Mouse (Mus musculus) frontal cortex, postnatal 25 days (tissue): Measurements from ENCODE around the gene Antxr1.

Experiments used
- DNase-seq, 2 experiments: peaks; one replicate each; pipeline ENCODE4 v3.0.0; 2022; ENCODE audit warnings: low spot score in 2 of 2

The Antxr1 gene

DNA sequence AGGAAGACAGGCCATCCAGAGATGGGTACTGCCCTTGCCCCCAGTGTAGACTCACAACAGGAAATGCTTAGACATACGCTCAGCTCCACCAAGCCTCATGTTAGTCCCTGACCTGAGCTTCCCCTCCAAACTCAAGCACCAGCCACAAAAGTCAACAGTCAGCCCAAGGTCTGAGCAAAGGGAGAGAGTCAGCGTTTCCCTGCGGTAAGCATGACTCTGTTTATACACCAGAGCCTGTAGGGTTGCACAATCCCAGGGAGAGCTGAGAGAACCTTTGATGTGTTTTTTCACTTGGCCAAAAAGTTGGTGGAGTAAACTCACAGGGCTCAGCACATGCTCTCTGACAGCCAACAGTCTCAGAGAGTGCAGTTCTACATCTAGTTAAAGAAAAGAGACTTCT is 145.9 kb downstream of the Antxr1 start:
- no peak for DNase-seq

DNA sequence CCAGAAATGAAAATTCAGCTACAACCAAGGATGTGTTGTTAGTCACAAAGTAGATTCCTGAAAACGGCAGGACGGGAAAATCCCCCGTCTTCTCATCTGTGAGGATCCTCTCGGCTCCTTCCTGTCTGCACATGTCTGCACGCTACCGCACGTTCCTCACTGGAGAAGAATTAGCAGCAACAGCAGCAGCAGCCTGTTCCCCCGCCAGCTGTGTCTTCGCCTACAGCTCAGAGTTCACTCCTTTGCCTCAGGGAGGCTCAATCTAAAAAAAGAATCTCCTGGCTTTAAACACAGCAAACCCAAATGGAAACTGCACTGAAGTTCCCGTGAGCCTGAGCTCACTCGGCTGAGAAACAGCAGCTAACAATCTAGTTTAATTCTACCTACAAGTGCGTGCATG is 148.6 kb downstream of the Antxr1 start:
- peak; percentile 55 to 56 for DNase-seq

DNA sequence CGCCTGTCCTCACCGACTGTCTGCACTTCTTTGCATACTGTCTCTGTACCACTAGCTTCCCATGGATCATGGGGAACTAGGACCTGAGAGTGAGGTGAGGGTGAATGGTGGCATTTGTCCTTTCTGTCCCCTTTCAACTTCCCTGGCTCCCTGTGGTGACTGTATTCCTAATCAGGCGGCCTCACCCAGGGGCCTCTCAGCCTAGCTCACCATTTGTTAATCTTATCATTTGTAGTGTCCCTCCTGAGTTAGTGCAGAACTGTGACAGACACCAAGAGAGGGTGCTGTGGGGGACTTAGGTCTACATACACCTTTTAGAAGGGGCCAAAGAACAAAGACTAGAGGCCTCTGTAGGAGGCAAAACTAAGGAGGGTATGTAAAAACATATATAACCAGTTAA is 151.2 kb downstream of the Antxr1 start:
- DNase-seq: no peak

DNA sequence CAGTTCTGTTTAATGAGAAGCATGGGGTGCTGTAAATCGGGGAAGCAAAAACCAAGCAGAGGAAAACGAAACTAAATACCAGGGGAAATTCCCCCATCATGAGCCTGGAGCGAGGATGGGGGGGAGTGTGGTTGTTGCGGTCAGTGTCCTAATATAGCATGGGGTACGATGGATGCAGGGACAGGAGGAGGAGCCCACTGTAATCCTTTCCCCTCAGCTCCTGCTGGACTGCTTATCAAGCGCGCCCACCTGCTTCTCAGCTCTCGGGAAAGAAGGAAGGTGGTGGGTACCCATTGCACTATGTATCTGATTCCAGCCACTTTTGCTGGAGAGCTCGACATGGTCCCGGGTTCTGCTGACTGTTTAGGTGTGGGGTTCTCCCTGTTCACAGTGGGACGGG is 151.6 kb downstream of the Antxr1 start:
- no peak for DNase-seq

DNA sequence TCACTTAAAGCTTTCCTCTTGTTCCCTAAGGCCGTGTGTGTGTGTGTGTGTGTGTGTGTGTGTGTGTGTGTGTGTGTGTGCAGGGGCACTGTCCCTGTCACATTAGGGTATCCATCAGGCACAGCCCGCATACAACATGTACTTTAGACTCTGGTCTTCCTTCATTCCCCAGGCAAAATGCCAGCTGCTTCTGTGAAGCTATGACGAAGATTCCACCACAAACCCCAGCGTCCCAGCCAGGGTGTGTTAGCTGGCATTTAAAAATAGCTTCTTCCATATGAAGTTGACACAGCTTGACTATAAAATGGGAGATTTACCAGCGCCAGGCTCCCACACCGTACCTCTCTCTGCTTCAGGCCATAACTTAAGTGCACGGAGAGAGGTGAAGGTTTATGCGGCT is 152.5 kb downstream of the Antxr1 start:
- peak; percentile 47 to 70 for DNase-seq

DNA sequence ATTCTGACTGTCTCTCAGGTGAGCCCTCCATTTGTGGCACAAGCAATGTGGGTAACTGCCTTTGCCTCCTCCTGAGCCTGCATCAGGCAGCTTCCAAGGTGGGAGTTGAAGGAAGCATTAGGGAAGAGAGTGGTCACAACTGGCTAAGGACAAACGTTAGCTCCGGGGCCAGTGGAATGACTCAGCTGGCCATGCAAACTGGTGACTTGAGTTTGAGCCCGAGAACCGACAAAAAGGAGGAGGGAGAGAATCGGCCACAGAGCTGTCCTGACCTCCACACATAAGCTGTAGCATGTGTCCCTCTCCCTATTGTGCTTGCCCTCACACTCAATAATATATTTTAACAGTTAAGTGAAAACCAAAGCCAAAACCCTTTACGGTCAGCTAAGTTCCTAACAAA is 152.9 kb downstream of the Antxr1 start:
- no peak for DNase-seq

DNA sequence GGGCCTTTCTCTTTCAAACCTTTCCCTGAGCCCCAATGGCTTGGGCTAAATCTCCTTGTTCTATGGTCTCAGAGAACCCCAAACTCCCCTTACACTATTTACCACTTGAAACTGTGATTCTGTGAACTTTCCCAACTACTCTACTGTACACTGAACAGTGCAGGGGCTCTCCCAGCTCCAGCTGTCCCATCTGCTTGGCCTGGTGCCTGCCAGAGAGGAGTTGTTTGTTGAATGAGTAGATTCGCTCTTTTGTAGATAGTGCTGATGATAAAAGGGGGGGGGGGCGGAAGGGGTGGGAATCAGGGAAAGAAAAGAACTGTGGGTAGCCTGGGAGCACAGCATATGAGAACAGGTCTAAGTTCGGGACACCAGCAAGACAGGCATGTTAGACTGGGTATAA is 164.2 kb downstream of the Antxr1 start:
- no peak for DNase-seq

DNA sequence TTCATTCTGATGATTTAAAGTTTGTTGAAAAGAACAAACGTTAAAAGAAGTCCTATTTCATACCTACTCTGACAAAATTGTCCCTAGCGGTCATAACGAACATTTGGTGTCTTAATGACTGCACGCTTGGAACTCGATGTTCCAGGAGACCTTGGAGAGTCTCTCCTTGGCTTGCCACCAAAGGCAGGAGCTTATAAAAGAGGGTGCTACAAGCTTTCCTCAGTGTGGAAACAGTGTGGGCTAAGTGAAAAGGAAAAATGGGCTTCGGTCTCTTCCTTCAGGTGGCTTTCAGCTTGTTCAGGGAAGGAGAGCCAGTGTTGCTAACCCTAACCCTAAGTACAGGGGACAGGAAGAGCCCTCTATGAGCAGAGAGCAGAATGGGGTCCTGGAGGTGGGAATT is 164.7 kb downstream of the Antxr1 start:
- no peak for DNase-seq

DNA sequence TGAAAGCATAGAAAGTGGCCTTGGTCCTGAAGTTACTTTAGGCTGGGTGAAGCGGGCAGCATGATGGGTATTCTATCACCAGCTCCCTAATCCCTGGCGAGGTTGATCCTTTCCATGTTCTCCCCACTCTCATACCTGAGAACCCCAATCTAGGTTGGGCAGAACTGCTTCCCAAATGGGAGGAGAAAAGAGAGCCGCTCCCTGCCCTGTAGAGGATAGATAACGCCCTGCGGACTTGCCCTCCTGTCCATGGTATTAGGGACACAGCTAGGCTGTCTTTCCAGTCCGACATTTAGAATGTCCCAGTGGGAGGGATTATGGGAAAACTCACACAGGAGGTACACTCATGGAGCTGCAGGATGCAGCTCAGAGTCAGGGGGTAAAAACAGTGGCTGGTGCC is 165.3 kb downstream of the Antxr1 start:
- DNase-seq: no peak

DNA sequence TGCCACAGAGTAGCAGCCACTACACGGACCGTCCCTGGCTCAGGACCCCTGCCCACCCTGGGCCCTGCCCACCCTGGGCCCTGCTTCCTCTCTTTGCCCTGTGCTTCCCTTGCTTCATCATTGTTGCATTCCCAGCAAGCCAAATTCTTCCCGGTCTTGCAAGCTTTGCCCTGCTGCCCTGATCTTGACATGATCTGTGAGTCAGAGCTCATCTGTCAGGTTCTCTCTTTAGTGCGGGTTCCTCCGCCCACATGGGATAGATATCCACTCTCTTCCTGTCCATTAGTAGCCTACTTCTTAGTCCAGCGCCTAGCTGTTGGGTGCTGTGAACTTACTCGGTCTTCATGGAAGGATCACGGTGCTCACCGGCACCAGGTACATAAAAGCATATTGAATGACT is 167.6 kb downstream of the Antxr1 start:
- no peak for DNase-seq

DNA sequence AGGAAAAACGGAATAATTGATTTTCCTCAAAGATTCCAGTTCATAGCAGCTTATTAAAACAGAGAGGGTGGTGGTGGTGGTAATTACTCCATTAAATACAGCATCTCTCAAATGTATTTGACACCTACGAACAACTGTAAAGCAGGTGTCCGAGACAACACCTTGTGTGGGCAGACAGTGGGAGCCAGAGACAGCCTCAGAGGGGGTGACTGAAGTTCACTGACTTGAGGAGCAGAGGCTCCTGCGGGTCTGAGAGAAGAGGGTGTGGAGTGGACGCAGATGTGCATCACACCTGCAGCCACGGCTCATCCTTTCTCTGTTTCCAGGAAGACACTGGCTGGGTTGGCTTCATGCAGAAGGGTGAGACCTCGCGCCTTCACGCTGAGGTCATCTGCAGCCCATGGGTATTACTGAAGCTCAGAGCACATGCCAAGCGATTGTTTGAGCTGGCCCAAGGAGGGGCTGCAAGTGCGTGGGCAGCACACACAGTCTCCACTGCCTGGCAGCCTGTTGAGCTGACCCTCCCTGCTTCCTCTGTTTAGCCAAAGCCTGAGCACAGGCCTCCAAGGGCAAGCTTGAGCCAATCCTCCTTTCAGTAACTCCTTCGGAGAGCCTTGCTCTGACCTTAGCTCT is 168.8 kb downstream of the Antxr1 start:
- no peak for DNase-seq

DNA sequence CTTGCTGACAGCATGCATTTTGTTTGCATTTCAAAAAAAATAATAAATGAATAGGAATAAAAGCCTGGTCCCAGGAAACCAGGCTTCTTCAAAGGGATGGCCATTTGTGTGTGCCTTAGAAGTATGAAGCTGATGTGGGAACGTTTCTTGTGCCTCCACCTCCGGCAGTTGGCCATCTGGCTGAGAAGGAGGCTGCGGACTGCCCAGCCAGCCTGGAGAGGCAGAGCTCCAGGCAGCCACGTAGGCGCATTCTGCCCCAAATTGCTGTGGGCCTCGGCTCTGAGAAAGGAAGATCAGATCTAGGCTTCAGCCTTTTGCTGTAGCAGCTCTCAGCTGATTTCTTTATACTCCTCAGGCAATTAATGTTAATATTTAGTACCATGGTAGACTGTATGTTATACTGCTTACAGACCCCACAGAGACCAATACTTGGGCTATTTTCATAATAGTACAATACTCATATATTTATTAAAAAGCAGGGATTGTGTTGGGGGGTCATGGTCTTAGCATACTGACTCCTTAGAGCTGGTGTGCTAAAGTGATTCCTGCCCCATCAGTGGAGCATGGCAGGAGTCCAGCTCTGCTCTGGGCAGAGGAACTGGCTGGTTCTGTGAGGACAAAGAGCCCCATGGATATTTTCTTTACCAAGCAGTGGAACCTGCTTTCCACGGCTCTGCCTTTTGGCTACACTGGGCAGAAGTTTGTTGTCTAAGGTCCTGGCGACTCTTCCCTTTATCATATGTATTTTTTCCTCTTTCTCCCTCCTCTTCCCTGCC is 169.9 kb downstream of the Antxr1 start:
- peak in 1 of 2 experiments; percentile 23 for DNase-seq

DNA sequence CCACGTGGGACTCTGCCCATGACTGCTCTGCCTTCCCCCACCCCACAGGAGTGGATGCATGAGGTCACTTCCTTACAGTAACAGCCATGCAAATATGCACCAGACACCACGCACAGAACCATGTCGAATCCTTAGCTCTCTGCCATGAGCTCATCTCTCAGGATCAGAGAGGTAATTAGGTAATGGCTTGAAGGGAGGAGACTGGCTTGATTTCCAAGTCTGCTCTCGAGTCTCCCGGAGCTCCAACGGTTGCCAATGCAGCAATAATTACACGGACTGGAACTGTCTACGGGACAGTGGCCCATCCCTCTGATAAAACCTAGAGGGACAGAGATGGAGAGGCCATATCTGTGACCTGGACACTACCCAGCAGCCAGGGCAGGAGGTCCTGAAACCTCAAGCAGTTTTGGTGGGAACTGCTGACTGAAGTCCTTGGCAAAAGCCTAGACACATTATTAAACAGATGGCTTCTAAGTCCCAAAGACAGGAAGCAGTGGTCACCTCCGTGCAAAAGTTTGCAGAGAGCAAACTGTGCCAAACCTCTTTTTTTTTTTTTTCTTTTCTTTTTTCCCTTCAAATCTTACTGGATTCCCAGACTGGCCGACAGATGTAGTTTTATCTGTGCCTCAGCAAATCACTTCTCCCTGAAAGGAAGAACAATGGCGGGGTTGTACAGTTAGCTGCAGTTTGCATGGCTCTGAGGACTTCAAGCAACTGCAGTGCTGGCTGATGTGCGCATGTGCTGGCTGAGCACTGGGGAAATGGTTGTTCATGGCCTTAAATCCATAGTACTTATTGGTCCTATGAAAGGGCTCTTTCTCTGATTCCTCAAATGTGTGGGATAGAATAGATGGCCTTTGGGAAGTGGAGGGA is 174.0 kb downstream of the Antxr1 start:
- no peak for DNase-seq

DNA sequence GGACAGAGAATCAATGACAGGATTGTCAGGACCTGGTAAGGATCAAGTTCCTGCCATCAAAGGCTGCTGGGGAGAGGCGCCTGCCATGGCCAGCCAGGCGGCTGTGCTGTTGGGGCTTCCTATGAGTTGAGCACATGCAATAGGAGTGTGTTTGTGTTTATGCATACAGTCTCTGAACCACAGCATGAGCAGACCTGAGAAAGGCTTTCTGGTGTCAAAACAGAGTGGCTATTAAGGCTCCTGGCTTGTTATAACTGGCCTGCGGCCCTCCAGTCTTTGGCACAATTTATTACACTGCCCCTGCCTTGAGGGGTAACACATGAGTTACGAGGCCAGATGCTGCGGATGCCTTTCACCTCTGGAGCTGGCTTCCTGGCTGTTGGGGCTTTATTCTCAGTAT is 175.4 kb downstream of the Antxr1 start:
- DNase-seq: no peak

DNA sequence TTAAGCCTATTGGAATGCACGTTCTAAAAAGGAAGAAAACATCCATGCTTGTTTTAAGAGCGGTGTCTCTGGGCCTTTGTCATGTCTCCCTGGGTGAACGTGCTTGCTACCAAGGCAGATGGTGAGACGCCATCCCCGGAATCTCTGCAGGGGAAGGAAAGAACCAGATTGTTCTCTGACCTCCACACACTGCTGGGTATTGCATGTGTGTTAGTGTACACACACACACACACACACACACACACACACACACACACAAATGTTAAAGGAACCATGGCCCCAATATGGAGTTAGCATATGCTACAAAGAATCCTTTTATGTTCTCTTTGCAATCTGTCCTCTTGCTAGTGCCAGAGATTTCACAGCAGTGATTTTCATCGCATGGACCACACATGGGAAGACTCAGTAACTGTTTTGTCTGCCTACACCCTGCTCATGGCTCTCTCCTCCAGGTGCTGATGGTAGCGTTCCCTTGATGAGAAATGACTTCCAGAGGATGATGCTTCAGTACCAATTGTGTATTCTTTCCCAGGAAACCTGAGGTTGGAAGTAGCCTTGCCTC is 177.5 kb downstream of the Antxr1 start:
- DNase-seq: no peak

DNA sequence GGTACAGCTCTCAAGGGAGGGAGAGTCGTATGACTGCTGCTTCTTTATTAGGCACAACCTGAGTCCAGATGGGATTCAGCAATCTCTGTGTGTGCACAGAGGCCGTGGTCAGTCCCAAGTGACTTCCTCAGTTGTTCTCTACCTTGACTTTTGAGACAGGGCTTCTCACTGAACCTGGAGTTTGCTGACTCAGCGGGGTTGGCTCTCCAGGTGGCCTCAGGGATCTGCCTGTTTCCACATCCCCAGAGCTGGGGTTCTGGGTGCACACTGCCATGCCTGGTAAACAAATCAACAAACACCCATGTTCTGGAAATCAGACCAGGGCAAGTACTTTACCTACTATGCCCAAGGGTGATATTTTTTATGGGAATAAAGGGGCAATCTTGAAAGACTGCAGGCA is 181.8 kb downstream of the Antxr1 start:
- DNase-seq: no peak

DNA sequence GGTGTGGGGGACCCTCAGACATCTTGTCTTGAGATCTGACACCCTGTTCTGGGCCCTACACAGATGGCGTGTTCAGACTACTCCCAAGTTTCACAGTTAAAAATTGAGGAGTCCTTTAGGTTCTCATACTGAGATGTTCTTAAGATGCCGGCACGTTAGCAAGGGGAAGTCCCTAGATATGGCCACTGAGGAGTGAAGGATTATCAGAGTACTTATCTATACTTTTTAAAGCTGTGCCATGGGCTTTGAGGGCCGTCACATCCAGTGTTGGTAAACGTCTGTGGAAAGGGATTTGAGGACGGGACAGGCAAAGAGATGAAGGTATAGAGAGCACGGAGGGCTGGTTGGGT is 182.4 kb downstream of the Antxr1 start:
- no peak for DNase-seq

DNA sequence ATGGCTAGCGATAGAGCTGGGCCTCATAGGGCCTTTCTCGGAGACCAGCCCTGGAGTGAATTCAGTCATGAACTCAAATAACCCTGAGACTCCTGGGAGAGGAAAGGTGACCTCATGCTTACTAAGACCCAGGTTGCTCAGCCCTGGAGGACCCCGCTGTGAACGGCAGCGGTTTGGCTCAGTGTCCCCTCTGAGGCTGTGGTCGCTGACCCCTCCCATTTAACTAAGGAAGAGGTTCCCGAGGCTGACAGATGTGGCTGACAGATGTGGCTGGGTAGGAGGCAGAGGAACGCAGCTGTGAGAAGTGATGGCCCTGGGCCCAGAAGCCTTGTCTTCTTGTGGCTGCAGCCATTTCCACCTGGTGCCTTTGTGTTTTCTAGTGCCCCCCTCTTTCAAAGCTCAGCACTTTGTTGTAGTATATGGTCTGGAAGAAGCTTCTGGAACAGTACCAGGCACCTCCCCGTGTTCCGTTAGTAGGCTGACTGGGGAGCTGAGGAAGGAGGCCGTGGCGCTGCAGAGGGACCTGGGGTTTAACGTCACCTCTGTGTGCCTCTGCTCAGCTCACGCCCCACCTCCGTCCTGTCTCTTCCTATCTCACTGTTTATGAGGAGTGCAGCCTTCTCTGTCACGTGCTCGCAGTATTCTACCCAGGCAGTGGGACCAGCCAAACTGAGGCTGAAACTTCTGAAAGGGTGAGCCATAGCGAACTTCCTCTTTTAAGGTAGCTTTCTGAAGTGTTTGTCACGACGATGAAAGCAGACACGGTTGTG is 183.0 kb downstream of the Antxr1 start:
- DNase-seq: no peak

DNA sequence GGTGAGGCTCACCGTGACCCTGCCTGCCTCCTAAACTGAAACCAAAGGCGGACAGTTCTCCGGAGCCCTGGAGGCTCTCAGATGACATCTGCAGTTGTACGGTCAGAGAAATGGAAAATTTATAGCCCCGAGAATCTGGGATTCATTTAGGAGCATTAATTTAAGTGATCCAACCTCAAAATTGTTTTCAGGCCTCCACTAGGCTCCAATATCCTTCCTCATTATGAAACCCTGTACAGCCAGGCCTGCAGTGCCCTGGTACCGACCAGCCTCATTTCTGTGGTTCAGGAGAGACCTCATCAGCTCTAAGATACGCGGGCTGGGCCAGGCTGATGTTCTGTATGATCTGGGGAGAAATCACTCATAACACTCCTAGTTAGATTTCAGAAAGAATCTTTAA is 184.2 kb downstream of the Antxr1 start:
- no peak for DNase-seq

DNA sequence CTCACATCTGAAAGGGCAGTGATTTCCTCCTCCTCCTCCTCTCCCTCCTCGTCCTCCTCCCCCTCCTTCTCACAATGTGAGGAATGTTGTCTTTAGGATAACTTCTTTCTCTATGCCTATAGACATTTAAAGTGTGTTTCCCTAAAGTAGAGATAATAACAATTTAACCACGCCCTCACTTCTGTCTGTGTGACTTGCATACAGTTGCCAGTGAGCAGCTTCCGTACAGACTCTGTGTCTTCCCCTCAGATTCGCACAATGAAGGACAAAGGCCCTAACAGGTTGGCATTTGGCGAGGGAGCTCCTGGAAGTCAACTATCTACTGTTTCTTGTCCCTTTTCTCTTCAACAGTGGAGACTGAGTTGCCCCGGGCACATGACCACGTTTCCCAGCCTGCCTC is 185.2 kb downstream of the Antxr1 start:
- DNase-seq: no peak

DNA sequence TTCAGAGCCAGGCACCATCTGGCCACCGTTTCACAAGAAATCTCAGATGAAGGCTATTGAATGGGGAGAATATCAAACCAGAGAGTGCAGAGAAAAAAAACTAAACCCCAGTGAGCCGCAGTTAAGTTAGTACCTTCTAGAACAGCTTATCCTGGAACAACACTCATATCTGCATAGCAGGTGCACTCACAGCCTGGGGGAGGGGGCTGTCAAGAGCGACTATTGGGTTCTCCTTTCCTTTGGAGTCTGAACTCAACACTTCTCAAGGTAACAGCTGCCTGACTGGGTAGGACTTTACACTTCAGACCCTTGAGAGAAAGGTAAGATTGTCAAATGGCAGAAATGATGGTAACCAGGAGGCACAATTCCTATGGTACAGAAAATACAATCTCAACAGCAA is 187.7 kb downstream of the Antxr1 start:
- DNase-seq: no peak

DNA sequence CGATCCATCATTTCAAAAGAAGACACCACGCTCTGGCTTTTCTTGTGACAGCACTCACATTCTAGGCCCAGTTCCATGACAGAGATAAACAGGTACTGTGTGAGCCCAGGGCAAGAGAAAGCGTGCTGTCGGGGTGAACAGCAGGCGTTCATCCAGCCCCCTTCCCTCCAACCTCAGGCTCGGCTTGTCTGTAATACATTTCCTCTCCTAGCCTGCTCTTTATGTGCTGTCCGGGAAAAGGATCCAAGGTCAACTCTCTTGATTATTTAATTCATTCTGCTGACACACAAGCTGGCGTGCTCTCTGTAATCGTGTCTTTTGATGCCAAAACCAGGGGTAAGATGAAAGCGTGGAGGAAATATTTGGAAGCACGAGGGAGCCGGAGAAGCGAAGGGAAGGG is 192.0 kb downstream of the Antxr1 start:
- no peak for DNase-seq
